Mouse (Mus musculus): Measurements from ENCODE around the gene Slc46a2. TPM values are rescaled to one million over a fixed set of nuclear protein-coding genes. Genes with fewer than 3 reads are reported as not detected.

Gene Slc46a2
- polyA plus RNA-seq (2012; rRNA removed) = 0.14 TPM in 1 of 2 replicates, not detected in the other

GRCm38 (mm10) chr4:59914608-59915403 is at the start of gene Slc46a2:
Gene Slc46a2 (minus strand): TSS chr4:59915056.

GRCm38 (mm10) chr4:59963405-59964344 is 48.8 kb upstream of the Slc46a2 start, which contains the start of gene Mup6:
Gene Mup6 (plus strand): TSS chr4:59964294.

GRCm38 (mm10) chr4:59960610-59961009 is 45.8 kb upstream of the Slc46a2 start, which contains the start of gene Mup4:
Gene Mup4 (minus strand): TSS chr4:59960710.

Other genes with a start within 250 kb of the Slc46a2 start
- gene Inip, start 113.5 kb downstream of the Slc46a2 start, polyA plus RNA-seq (2012; rRNA removed) = 9.4 and 9.8 TPM in 2 replicates
- 2.8 and 5.4 TPM in 2 replicates for gene Snx30, start 109.2 kb downstream of the Slc46a2 start, polyA plus RNA-seq (2012; rRNA removed)
- gene Mup4, start 45.7 kb upstream of the Slc46a2 start, polyA plus RNA-seq (2012; rRNA removed) = not detected in 2 replicates
- gene Mup6, start 49.2 kb upstream of the Slc46a2 start, polyA plus RNA-seq (2012; rRNA removed) = not detected in 2 replicates
- not detected in 2 replicates for gene Mup7, start 155.4 kb upstream of the Slc46a2 start, polyA plus RNA-seq (2012; rRNA removed)
- gene Mup2, start 239.2 kb upstream of the Slc46a2 start, polyA plus RNA-seq (2012; rRNA removed) = not detected in 2 replicates

All from ovary, adult 2 months (tissue).